Mouse (Mus musculus): ENCODE data around the gene Glis1.

DNA sequence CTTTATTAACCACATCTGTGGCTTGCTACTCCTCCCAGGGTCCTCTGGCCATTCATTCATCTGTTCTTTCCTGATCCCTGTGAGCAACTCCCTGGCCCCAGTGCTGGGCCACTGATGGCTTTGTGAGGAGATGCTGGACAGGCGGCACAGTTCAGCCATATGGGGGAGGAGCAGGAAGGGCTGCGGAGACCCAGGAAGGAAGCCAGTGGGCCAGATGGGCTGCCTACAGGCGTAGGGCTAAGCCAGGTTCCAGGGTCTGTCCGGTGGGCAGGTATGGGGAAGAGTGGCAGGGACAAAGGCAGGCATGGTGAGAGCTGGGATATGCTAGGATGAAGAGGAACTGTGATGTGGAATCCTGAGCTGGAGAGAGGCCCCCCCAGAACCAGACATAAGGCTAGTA, 193.8 kb downstream of the Glis1 start:
- no peak for TF ChIP-seq CHD2 (IDR thresholded peaks at IDR 0.05; ENCODE audit: low read depth, low read length)
- no peak for TF ChIP-seq ZC3H11A (IDR thresholded peaks at IDR 0.05; ENCODE audit: borderline replicate concordance, low read depth, low read length)
- TF ChIP-seq MAFK (IDR thresholded peaks at IDR 0.05; ENCODE audit: insufficient read depth, low read depth, low read length): no peak
- no peak for TF ChIP-seq HCFC1 (IDR thresholded peaks at IDR 0.05; ENCODE audit: borderline replicate concordance, insufficient read depth, low read length)
- no peak for TF ChIP-seq ZNF384 (IDR thresholded peaks at IDR 0.05; ENCODE audit: low read depth, low read length)

All from ES-E14 (cell line).